Mouse (Mus musculus): ENCODE data around the gene Robo2.

The Robo2 gene

DNA sequence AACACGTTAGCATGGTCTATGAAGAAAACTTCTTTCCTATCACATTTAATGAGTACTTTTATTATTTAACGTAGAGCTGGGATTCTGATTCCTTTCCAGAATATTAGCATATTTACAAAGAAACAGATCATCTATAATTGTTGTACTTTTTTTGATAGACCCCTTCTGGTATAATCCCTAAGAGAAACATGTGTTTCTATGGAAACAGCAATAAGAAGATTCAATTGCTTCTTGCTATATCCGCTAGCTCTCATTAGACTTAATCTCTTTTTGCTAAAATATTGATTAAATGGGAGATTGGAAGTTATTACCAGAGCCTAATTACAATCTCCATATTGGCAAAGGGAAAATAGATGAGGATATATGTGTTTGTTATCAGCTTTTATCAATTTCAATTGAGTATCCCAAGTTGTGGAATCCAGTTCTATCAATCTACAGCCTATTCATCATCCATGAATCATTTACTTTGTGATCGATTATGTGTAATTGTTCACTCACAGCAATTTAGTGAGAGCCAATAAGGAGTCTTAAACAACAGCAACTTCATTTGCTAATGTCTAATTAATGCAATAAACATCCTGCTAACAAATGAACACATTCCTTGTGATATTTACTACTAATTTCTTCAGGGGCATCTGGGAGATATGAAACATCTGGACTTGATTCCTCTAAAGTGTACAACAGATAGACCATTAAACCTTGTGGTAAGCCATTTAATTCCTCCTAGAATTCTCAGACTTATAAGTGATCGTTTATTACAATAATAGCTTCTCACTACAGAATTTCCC, 472.0 kb downstream of the Robo2 start:
- DNase-seq (ENCODE audit: low spot score in 2 of 2), result no peak

DNA sequence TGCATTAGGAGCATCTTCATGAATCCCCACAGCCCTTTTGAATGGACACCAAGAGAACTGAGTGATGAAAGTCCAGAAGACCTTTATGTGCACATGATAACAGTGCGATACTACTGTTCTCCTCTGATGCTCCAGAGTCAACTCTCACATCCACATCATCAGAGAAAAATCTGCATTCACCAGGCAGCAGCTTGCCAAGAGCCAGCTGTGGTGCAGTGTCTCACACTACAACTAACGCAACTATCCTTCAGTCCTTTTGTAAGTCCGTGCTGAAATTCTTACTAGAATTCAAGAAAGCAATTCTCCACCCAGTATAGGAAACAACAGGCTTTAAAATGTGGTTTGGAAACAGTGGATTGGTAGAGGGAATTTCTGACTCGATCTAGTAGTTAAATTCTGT, 481.3 kb downstream of the Robo2 start:
- no peak for DNase-seq (ENCODE audit: low spot score in 2 of 2)

DNA sequence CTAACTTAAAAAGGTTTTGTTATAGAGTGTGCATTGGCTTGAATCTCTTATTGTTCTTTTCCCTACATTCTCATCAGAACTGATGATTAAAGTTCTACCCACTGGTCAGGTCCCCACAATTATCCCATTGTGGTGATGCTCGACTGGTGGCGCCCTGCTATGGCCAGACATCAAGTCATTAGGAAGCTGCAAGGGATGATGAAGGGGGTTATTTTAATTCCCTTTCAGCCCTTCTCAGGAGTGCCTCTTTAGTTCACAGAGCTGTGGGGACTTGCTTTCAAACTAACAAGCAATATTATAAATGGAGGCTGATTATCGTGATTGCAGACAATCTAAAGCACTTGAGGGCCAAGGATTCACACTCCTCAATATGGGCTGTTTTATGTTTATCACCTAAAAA, 484.1 kb downstream of the Robo2 start:
- DNase-seq (ENCODE audit: low spot score in 2 of 2), result no peak

DNA sequence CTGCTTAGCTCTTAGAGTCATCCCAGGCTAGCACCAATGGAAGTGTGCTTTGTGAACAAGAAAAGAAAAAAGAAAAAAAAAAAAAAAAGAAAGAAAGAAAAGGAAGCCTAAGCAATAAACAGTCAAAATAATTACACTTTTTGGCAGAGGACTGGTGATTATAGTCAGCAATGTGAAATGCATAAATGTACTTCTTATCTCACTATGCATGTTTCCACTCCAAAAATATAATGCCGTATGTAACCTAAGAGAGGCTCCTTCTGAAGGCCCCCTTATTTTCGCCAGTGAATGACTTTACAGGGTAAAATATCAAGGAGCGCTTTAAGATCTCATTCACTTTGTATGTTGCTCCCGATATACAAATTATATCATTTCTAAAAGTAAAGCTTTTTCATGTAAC, 496.2 kb downstream of the Robo2 start:
- no peak for DNase-seq (ENCODE audit: low spot score in 2 of 2)

DNA sequence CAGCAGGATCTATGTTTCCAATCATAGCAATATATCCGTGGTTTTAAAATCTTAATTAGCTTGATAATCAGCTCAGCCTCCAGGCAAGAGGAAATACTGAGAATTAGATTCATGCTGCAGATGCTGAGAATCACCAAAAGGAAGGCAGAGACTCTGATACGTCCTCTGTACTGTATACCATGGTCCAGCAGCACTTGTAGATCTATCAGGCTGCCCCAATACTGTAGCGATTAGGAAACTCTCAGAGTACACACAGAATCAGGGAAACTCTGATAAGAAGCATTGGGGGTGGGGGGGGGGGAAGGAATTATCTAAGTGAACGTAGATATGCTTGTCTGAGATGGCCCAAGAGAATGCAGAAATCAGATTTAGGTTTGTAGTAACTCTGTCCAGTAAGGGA, 496.7 kb downstream of the Robo2 start:
- DNase-seq (ENCODE audit: low spot score in 2 of 2), result no peak

DNA sequence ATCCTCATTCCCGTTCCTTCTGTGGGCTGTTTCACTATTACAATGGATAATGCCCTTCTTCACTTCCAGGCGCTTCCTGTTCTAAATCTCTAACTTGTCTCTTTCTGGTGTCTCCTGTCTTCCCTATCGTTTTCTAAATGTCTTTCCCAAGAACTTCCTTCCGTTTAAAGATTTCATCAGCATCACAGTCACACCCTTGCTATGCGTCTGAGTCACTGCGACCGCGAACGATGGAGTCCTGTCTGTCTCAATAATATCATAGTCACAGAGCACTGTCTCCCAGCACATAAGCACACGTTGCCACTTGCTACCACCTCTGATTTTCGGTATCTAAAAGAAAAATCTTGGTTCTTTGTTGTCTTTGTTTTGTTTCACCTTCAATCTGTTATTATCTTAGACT, 503.1 kb downstream of the Robo2 start:
- no peak for DNase-seq (ENCODE audit: low spot score in 2 of 2)

DNA sequence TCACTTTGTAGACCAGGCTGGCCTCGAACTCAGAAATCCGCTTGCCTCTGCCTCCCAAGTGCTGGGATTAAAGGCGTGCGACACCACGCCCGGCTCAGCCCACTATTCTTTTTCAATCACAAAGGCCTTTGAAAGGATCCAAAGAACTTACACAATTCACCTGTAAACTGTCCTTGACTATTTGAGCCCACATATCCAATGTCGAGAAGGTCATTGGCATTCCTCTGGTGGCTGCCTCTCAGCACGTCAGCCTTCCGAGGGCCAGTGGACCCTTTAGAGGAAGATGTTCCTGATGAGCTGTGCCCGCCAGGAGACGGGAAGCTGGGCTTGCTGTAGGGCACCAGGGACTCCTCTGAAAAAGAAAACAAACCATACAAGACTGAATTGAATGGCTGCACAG, 514.8 kb downstream of the Robo2 start:
- no peak for DNase-seq (ENCODE audit: low spot score in 2 of 2)

DNA sequence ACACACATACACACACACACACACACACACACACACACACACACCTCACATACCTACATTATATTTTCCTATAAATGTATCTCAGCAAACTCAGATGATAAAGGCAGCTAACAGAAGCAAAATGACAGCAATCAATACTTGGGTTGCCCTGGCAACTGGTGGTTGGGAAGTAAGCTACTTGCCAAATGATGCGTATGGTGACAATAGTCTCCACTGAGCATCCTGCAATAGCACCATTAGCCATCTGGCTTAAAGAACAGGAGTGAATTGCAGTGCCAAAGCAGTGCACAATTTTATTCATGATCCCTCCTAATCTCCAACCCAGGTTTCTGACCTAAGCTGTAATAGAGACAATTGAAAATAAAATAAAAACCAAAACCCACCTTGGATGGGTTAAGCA, 529.7 kb downstream of the Robo2 start:
- DNase-seq (ENCODE audit: low spot score in 2 of 2), result no peak

DNA sequence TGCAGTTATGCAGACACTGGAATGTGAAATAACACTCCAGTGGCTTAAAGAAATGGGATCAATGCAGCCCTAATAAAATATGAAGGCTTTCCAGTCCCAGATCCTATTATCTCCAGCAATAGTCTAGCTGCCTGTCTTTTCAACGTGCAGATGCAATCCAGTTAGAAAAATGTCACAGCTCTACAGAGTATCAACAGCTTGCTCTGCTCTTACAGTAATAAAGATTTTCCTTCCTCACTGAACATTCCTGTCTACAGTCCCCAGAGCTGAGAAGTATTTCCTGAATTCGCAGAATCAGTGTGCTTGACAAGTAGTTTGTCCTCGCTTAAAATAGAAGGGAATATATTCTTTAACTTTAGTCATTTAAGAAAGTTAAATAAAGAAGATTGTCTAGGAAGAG, 533.7 kb downstream of the Robo2 start:
- DNase-seq (ENCODE audit: low spot score in 2 of 2), result no peak

DNA sequence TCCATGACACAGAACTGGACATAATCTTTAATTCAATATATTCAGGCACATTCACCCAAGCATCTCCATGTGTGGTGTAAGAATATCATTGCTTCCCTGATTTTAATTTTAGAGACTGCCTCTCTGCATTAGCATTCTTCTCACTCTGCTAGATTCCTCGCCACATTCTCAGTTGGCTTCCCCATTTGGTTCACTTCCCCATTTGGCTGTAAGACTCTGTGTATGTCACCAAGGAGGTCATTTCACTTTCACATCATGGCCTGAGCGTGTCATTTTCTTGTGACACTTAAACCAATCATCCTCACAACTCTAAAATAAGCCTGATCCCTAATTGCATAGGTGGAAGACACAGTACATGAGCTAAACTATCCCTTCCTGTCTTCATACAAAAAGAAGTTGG, 536.6 kb downstream of the Robo2 start:
- DNase-seq (ENCODE audit: low spot score in 2 of 2), result no peak

DNA sequence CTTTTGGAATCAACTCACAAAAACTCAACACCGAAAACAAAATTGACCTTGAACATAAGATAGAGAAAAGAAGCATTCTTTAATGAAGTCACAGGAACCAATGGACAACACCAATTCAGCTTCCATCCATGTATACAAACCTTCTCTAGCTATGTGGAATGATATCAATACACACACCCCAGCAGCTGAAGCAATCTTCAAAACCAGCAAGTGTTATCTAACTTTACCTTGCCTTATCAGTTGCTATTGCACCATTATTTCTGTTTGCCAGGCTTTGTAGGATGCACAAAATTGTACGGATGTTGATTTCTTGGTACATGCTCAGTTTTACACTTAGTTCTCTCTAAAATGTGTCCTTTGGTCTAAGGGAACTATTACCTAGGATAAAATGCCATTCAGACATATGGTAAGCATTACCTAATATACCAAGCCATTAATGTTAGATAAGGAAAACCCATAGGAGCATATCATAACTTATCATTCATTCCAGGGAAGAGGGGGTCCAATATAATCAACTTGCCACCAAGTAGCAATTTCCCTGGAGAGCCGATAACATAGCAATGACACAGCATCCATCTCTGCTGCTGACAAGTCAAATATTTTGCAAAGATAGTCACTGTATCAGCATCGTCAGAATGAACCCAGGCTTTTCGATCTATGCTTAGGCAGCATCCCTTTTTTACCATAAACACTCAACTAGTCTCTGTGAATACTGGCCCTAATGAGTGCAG, 537.6 kb downstream of the Robo2 start:
- no peak for DNase-seq (ENCODE audit: low spot score in 2 of 2)

DNA sequence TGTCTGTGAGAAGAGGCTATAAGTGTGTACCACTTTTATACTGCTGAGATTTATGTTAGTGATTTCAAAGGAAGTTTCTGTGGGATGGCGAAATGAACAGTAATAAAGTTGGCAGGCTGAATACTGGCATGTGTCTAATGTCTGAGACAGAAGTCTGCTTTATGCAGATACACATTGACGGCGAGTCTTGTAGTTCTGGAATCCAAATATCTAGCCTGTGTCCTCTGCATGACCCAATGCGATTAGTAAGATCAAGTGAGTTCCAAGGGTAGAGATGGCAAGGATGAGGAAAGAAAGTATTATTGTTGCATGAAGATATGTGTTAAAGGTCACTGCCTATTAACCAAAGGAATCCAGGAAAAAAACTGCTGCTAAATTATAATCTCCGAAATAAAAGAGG, 541.3 kb downstream of the Robo2 start:
- DNase-seq (ENCODE audit: low spot score in 2 of 2), result no peak

DNA sequence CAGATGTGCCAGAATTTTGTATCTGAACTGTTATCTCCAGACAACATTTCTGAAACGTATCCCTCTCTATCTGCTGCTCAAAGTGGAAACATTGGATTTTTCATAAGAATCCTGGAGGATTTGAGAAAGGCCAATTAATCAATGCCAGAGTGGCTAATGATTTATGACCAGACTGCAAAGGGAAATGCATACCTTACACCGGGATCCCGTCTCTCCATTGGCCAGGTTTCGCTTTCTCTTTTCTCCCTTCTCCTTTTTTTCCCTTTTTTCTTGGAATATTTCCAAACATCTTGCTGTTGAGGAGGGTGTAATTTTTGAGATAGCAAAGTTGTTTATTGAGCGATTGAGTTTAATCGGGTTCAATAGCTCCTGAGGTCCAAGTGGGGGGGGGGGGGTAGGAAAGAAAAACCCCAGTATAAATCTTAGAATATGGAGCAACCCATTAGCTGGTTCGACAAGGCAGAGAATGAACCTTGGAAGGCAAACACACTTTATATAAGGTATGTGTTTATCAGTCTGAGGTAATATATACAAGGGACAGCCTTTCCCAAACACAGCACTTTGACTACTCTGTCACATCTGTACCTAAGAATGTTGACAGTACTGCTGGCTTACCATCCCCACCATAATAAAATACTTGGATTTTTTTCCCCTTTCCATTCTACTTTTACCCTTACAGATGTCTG, 542.0 kb downstream of the Robo2 start:
- no peak for DNase-seq (ENCODE audit: low spot score in 2 of 2)

DNA sequence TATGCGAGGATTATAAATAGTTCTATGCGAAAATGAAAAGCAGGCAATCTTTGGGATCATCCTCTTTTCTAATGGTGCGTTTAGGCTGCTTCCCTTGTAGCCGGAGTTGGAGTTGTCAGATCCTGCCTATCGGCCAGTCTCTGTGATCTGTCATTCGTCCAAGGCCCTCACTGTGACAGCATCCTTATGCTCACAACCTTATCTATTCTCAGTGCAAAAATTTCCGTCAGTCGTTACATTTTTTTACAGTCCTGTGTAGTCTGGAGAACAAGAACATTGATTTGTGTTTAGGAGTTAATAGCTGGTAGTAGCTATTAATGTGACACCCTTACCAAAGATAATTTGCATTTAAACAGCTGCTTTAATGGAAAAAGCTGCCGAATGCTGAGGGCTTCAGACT, 547.0 kb downstream of the Robo2 start:
- DNase-seq (ENCODE audit: low spot score in 2 of 2), result no peak

DNA sequence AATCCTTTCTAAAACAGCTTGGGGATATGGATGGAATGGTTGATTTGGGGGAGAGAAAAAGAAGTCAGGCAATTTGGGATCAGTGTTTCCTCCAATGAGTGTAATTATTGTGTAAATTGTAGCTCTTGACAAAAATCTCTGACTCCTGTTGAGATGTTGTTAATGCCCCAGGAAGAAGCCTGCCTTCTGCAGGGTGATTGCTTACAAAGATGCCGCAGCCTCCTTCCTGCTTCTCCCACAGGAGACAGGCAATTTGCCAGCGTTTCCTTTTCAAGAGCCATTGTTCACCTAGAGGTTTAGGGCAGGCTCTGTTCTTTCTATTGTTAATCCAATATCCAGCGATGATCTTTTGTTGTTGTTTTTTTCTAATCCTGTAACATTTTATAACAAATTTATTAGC, 547.9 kb downstream of the Robo2 start:
- no peak for DNase-seq (ENCODE audit: low spot score in 2 of 2)

DNA sequence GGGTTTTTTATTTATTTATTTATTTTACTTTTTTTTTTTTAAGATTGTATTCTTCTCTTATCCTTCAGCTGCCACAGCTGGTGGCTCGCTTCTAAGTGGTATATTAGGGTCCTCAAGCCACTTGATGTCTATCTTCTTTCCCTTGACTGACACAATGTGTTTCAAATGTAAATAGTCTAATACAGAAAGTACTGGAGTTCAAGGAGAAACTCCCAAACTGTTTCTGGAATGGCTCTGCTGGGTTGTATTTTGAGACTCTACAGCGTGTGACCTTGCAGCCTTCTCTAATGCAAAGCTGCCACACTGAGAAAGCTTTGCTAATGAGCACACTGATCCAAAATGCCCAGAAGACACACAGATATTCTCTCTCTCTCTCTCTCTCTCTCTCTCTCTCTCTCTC, 552.9 kb downstream of the Robo2 start:
- DNase-seq (ENCODE audit: low spot score in 2 of 2), result no peak

DNA sequence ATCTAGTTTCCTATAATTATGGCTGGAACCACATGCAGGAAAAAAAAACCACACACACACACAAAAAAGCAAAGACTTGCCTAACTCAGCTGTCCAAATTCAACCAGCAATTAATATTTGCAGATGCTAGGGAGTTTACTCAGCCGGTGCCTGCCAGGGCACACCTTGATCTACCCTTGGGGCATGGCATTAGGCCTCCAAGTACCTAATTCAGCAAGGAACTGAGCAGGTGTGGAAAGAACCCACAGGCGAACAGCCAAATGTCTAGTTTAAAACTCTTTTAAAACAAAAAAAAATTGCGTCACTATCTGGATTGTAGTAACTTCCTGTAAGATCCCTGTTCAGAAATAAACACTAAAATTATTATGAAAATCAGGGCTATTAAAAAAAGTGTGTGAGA, 555.8 kb downstream of the Robo2 start:
- no peak for DNase-seq (ENCODE audit: low spot score in 2 of 2)

All from natural killer cell, adult 2 months (primary cell).